Mouse (Mus musculus): ENCODE results near the gene Plekhh1.

Plekhh1 gene

DNA sequence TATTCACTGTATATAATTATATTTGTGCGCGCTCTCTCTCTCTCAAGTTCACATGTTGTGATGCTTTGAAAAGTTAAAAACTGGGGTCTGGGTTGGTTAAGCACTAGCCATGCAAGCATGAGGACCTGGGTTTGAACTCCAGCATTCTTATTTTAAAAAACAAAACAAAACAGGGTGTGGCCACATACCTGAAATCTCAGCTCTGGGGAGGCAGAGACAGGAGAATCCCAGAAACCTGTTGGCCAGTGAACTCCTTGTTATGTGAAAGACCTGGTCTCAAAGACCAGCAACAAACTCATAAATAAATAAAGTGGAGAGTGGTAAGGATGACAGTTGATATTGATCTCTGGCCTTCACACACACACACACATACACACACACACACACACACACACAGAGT, 5.4 kb downstream of the Plekhh1 start:
- DNase-seq (ENCODE audit: low spot score), result no peak

DNA sequence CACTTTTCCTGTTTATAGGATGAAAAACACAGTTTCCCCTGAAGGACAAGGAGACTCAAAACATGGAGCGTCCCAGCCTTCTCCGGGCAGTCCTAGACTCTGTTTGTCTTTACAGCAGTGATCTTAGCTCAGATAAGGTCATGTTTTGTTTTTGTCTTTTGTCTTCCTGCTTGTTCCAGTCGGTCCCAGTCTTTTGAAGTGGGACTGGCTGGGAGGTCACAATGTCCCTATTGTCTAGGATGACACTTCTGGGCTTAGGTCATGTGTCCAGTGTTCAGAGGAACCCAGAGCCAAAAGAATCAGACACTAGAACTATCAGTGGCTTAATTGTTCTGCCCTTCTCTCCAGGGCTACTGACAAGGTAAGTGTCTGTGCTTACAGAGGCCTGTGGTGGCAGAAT, 6.4 kb downstream of the Plekhh1 start:
- no peak for DNase-seq (ENCODE audit: low spot score)

DNA sequence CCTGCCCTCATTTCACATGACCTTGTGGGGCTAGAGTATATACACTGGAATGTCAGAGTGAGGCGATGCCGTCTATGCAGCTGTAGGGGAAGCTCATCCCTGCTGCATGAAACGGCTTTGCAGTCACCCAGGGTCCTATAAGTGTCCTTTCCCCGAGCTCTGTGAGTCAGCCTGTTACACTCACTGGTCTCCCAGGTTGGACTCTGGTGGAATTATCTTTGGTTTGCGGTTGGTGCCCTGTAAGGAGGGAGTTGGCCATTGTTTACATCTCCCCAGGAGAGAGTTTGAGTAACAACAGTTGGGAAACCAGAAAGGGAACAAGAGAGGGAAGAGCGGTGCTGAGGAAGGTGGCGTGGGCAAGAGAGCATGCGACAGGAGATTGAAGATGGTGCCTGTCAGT, 10.7 kb downstream of the Plekhh1 start:
- no peak for DNase-seq (ENCODE audit: low spot score)

DNA sequence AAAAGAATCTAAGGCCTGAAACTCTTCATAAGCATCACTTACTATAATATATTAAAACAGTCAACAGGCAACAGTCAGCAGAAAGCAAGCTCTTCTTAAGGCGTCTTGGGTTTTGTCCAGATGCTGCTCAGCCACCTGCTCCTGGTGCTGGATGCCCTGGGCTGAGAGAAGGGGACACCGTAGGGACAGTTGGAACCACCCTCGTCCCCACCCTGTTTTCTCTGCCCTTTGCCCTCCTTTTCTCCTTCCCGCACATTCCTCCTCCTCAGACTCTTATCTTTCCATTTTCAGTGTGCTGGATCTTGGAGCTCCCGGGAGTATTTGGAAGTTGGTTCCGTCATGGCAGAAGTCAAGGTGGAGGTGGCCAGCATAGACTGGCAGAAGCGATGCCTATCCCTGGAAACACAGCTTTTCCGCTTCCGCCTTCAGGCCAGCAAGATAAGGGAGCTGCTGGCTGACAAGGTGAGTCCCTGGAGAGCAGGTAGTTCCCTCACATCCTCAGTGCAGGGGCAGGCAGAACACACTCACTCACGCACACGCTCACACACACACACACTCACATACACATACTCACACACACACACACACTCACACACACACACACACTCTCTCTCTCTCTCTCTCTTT, 11.4 kb downstream of the Plekhh1 start:
- no peak for DNase-seq (ENCODE audit: low spot score)

DNA sequence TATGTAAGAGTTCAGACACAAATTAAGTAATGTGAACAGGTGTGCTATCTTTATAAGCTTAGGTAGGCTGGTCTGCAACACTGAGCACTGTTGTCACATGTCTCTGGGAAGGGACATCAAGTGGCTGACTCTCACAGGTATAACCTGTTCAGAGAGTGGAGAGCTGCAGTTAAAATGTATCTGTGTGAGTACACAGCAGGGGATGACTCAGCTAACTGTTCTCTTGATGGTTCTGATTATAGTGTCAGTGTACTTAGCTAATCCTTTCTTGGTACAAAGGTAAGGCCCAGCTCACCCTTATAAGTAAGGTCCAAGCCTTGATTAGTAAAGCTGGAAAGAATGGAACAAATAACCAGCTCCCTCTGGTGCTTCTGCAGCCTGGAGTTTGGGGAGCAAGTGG, 12.5 kb downstream of the Plekhh1 start:
- DNase-seq (ENCODE audit: low spot score), result no peak

DNA sequence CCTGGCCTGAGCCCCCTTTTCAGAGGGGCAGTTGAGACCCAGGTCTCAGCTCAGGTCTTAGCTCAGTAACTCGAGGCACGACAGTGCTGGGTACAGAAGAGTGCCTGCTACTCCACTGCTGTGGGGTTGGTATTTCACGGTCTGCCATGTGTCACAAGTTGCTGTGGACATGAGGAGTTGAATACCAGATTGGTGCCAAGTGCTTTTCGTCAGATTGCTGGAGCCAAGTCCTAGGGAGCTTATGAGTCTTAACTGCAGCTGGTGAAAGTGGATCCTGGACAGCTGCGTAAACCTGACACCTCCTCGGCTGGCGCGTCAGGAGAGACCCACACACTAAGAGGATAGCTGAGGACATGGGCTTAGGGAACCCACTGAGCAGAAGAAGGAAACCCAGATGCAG, 15.7 kb downstream of the Plekhh1 start:
- no peak for DNase-seq (ENCODE audit: low spot score)

DNA sequence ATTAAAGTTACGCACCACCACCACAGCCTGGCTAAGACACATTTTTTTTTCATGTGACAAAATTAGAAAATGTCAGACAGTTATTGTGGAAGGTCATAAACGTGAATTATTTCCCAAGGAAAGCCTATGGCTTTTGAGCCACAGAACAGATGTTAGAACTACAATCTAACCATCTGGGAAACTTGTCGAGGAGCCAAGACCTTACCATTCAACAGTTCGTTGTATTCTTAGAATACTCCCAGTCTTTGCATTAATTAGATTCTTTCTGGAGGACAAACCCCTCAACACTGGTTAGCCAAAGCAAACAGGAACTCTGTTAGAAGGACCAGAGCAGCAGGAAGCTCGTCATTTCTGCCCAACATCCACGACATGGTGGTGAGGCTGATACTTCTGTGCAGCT, 17.2 kb downstream of the Plekhh1 start:
- no peak for DNase-seq (ENCODE audit: low spot score)

DNA sequence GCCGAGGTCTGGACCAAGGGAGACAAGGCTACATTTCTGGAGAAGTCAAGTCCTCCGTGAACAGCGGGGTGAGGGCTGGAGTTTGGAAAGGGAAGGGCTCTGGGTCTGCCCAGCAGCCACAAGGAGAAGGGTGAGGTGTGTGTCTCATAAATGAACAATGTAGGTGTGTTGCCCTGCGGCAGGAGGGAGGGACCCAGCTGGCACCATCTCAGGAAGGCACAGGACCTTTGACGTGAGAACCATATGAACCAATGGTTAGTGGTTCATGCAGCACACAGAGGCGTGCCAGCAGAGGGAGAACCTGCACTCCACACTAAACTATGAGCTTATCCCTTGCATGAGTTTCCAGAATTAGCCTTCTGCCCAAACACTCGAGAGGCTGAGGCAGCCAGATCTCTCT, 18.2 kb downstream of the Plekhh1 start:
- no peak for DNase-seq (ENCODE audit: low spot score)

DNA sequence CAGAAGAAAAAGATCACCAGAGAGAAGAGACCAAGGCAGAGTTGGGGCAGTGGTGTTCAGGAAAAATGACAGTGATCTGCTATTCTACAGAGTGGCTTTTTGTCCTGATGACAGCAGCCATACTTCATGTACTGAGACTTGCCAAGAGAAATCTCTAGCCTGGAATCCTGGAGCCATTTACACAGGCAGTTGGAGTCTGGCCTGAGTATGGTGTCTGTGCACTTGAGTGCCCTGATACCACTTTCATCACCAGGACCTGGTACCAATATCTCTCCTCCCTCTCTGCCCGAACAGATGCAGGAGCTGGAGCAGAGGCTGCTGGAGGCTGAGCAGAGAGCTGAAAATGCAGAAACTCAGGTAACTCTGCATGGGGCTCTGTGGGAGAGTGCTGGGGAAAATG, 19.9 kb downstream of the Plekhh1 start:
- no peak for DNase-seq (ENCODE audit: low spot score)

DNA sequence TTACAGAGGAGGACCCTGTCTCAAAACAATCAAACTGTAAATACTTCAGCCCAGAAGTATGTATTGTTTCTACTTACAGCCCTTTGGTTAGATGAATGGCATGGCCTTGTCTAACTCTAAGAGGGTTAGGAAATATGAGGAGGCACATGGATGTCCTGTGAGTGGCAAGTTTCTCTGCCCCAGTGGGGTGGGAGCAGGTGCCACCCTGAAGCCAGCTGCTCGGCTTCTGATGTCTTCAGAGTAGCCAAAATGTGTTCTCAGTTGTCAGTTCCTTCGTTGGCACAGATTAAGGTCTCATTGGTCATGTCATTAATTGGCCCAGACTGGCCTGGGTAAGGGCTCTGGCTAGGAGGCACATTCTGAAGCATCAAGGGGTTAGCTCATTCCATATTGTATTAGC, 20.8 kb downstream of the Plekhh1 start:
- no peak for DNase-seq (ENCODE audit: low spot score)

DNA sequence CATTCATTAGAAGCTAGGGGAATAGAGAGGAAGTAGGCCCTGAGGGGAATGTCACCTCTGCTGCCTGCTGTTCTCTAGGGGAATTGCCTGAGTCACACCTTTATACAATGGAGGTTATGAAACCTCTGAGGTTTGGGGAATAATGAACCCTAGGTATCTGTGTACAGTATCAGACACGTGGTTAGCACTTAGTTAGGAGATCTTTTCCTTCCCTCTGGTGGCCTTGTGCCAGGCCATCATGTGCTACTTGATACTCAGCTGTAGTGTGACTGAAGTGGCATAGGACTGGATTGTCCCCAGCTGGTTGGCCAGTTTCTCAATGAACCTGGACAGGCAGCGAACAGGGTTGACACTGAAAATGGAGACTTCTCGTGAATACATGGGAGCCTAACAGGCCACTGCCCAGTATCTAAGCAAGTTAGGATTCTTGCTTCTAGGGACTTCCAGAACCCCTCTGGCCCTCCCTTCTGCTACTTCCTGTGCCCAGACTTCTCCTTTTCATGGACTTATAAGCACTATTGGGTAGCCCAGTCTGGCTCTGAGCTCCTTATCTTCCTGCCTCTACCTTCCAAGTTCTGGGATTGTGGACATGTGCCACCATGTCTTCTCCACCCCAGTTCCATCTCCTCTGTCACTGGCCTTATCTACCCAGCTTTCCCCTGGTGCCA, 21.7 kb downstream of the Plekhh1 start:
- DNase-seq (ENCODE audit: low spot score), result no peak

DNA sequence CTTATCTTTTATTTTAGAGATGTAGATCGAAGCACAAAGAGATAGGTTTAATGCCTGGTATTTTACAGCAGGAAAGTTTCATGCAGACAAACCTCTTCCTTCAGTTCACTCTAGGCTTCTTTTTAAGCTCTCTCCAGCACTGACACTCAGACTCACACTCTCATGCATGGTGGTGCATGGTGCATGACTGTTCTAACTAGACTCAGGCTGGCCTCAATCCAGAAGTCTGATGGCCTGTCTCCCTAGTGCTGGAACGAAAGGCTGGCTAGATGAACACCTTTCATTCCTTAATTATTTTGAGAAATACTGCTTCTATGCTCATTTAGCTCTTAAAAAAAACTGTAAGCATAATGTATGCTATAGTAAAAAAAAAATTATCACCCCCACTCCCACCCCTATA, 23.1 kb downstream of the Plekhh1 start:
- DNase-seq (ENCODE audit: low spot score), result no peak

DNA sequence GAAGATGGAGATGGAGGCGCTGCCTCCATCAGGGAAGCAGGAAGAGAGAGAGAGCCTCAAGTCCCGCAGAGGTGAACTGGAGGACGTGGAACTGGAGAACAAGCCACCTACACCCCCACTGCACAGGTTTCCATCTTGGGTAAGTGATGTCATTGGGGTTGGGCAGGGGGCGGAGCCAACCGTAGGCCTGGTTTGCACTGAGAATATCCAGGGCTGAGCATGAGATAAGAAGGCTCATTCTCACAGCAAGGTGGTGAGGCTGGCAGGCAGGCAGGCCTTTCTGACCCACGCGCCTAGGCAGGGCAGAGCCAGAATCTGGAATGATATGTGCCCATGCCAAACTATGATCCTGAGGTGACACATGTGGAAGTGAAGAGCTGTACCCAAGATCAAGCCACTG, 26.3 kb downstream of the Plekhh1 start:
- no peak for DNase-seq (ENCODE audit: low spot score)

DNA sequence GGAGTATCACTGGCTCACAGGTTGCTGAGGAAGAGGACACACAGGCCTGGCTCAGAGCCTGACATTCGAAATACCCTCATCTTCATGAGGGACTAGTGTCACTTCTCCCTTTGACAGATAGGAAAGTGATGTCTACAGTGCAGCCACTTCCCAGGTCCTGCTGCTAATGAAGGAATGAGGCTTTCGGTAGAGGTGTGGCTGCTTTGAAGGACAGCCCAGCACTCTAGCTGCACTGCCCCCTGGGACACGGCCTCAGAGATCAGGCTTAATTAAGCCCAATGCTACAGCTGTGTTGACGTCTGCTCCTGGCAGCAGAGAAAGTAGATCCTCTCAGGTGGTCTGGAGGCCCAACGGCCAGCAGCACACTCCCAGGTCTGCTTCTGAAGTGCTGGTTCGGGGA, 30.6 kb downstream of the Plekhh1 start:
- no peak for DNase-seq (ENCODE audit: low spot score)

DNA sequence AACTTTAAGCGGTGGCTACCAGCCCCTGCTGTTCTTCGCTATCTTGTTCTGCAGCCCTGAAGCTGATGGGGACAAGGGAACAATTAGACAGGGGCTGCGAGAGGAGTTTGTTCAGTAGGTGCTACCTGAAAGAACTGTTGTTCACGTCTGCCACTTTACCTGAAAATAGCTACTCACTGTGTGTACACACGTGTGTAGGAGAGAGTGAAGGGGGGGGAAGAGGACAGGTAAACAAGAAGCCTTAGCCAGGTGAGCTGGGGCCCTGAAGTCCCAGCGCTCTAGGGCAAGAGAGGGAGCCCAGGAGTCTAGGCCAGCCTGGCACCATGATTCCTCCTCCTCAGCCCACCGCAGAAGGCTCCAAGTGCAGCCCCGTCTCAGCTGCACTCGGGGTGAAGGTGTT, 31.2 kb downstream of the Plekhh1 start:
- no peak for DNase-seq (ENCODE audit: low spot score)

DNA sequence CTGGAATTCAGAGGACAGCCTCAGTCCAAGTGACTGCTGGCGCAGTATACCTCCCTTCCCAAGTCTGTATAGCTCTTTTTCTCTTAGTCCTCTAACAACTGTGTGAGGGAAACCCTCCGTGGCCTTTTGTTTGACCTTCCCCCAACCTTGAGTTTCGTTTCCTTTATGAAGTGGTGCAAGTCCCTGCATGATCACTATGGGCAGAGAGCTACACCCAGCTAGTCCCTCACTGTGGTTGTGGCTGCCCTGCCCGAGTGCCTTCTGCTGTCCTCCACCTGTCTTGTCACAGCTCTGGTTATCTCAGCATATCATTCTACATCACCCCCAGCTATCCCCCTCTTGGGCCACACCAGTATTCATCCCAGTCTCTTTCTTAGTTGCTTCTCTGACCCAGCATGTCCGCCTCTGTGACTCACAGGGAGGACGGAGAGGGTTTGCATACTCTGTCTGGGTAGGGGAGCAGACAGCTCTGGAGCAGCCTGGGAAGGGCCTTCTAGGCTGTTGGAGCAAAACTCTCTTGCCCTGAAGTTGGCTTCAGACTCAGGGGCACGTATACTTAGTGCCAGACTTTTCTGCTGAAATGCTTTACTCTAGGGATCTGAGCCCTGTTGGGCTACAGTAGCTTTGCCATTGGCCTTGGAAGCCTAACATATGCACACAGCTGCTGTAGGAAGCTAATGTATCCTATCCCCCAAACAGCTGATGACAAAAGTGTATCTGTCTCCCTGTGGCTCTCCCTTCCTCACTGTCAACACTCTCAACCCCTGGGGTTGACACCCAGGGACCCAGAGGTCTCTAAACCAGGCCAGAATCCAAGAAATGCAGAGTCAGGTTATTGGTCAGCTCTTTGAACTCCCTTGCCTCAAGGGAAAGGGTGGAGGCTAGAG, 32.0 kb downstream of the Plekhh1 start:
- no peak for DNase-seq (ENCODE audit: low spot score)

DNA sequence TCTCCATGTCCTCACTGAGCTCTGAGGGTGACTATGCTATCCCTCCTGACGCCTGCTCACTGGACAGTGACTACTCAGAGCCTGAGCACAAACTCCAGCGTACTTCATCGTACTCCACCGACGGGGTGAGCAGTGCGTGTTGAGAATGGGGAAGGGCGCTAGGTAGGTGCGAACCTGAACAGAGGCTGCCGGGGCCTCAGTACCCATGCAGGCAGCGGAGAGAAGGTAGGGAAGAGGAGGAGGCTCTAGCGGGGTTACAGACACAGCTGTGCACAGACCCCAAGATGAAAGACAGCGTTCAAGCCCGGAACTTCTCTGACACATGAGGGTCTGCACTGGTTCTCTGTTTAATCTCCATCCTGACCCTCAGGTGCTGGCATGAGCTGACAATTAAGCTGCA, 35.5 kb downstream of the Plekhh1 start:
- no peak for DNase-seq (ENCODE audit: low spot score)

DNA sequence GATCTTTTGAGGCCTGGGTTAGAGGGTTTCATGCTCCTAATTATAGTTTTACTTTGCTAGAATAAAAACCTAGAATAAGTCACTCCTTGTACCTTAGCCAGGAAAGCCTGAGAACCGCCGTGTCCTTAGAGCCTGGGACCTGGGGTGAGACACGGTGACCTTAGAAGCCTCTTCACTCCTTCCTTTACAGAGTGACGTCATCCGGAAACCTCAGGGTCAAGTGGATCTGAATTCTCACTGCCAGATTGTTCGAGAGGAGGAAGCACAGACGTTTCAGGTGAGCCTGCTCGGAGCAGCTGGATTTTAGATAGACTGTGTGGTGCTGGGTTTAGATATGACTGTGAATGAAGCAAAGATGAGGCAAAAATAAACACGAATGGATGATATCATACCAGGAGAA, 37.5 kb downstream of the Plekhh1 start:
- no peak for DNase-seq (ENCODE audit: low spot score)

DNA sequence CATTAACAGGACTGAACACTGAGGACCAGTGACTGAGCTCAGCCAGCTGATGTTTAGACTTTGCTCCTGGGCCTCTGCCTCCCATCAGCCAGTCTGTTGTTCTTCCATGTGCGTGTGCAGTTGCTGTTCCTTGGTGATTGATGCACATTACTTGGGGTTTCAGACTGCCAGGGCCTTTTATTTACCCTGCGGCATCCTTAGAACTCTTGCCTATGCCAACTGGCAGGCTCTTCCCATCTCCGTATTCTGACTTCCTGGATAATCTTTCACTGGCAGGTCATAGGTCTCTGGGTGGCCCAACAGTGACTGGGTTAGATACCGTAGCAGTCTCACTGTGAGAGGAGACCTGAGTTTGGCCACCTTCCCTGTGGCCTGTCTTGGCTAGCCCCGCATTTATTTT, 38.6 kb downstream of the Plekhh1 start:
- no peak for DNase-seq (ENCODE audit: low spot score)

DNA sequence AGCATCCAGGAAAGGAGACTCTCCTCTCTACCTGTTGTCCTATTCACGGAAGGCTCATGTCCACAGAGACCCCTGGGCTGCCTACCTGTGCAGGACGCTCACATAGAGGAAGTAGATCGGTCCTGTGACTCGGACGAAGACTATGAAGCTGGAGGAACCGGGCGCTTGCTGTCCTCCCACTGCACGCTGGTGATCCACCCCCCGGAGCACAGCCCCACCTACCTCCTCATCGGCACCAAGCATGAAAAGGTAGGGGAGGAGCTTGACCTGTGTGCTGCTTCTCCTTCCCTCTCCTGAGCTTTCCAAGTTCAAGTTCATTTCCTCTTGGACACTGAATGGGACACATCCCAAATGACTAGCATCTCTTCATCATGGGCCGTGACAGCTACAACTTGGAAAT, 39.3 kb downstream of the Plekhh1 start:
- no peak for DNase-seq (ENCODE audit: low spot score)

DNA sequence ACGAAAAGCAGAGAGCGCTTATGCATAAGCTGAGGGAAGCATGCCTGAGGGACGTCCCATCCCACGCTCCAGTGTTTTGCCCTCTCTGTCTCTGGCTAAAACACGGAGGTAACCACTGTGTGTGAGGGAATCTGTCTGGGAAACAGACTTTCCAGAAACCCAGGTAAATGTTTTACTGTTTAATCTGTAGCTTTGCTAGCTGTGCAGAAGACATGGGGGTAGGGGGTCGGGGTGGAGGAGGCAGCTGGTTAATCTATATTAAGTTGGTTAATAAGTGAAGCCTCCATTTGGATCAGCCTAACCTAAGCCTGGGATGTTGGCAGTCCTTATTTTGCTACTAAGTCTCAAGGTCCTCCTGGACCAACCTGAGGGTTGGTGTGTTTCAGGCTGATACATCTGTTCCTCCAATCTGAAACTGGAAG, 40.2 kb downstream of the Plekhh1 start:
- DNase-seq (ENCODE audit: low spot score), result no peak

DNA sequence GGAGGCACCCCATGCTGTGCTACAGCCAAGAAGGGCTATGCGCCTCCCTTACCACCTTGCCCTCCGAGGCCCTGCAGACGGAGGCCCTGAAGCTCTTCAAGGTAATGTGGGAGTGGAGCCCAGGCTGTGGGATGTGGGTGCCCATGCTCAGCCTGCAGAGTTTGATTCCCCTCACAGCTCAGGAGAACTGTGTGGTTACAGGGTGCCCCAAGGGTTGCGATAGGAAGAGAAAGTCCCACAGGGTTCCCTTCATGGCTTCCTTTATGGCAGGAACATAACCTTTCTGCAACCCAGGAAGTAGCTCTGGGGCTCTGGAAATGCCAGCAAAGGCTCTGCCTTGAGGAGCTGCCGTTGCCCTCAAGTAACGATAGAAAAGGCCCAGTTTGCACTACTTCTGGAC, 41.0 kb downstream of the Plekhh1 start:
- DNase-seq (ENCODE audit: low spot score), result no peak

DNA sequence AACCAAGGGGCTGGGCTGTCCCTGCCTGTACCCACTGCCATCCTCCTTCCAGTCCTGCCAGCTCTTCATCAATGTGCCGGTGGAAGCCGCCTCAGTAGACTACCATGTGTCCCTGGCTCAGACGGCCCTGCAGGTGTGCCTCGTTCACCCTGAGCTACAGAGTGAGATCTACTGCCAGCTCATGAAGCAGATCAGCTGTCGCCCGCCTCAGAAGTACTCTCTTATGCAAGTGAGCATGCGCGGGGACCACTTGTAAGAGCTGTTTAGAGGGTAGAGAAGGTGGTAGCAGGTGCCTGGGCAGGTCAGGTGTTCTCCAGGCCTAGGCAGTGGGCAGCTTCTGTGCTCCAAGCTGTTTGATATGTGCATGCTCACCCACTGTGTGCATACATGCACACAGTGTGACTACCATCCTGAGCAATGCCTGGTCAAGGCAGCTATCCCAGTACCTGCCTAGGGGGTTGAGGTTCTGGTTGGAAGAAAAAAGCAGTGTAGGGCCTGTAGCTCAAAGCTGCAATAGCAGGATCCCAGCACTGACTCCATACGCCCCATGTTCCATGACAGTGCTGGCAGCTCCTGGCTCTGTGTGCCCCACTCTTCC, 41.9 kb downstream of the Plekhh1 start:
- DNase-seq (ENCODE audit: low spot score), result no peak
